Mouse (Mus musculus) forebrain, embryonic 13.5 days (tissue): Measurements from ENCODE around the gene Ankrd40. TPM values are rescaled to one million over a fixed set of nuclear protein-coding genes. Genes with fewer than 3 reads are reported as not detected.
A peak's percentile ranks its signal among the peaks of the same experiment; 100 is the strongest.

Source experiments
- ATAC-seq: fragments of 200-750 bp; cut with Nextera tagmentation; 2 replicates; pipeline ENCODE4 v1.8.0; 2017
- H3K27ac ChIP-seq: fragments of 300-500 bp; sonication (generic); 2 replicates; pipeline ENCODE4 v1.5.1; 2015; ENCODE audit warnings: inconsistent platforms, mild to moderate bottlenecking, moderate library complexity
- H3K27me3 ChIP-seq: fragments of 300-500 bp; sonication (generic); 2 replicates; pipeline ENCODE4 v1.6.1; 2015; ENCODE audit warnings: mild to moderate bottlenecking, inconsistent platforms
- H3K36me3 ChIP-seq: fragments of 300-500 bp; sonication (generic); 2 replicates; pipeline ENCODE4 v1.6.1; 2015; ENCODE audit warnings: mild to moderate bottlenecking, inconsistent platforms; ENCODE audit not compliant: poor library complexity, severe bottlenecking
- H3K4me1 ChIP-seq: fragments of 300-500 bp; sonication (generic); 2 replicates; pipeline ENCODE4 v1.6.1; 2015; ENCODE audit warnings: inconsistent platforms
- H3K4me2 ChIP-seq: fragments of 300-500 bp; sonication (generic); 2 replicates; pipeline ENCODE4 v1.6.1; 2015; ENCODE audit warnings: inconsistent platforms, mild to moderate bottlenecking, moderate library complexity
- H3K4me3 ChIP-seq: fragments of 300-500 bp; sonication (generic); 2 replicates; pipeline ENCODE4 v1.5.1; 2015; ENCODE audit warnings: mild to moderate bottlenecking, inconsistent platforms
- H3K9ac ChIP-seq: fragments of 300-500 bp; sonication (generic); 2 replicates; pipeline ENCODE4 v1.6.1; 2015; ENCODE audit warnings: mild to moderate bottlenecking, inconsistent platforms
- H3K9me3 ChIP-seq: fragments of 300-500 bp; sonication (generic); replicated peaks from 2 replicates; pipeline ENCODE4 v1.6.1; 2016; ENCODE audit warnings: inconsistent platforms
- WGBS: fragments of 180-500 bp; shearing (Covaris S2); methylation state at CpG from one replicate; pipeline ENCODE4 v1.1.7; 2015; 5-methylcytosine and 5-hydroxymethylcytosine counted together
- polyA plus RNA-seq: library from polyadenylated mRNA; unstranded; fragments of >200 nt; fragmentation: Nextera tagmentation; extraction: Ambion mirVana; gene quantifications from 2 replicates; pipeline ENCODE4 v1.2.1, GENCODE M21; 2015

Gene Ankrd40
- polyA plus RNA-seq, 1 experiment from 2014 or later, result 10.6 TPM

- Histone ChIP-seq H3K27ac (no peak overlapping the region), H3K27me3 (no peaks in the 10 kb centered on the region), H3K9ac (no peak overlapping the region), H3K4me2 (no peak overlapping the region), H3K4me1 (peaks cover 75% of the 10 kb centered on the region), H3K4me3 (no peak overlapping the region), H3K36me3 (peaks cover 9% of the 10 kb centered on the region; the same call in 1 of the 2 replicates), H3K9me3 (no peaks in the 10 kb centered on the region)
- 83% methylated on average over 1 of the region's 1 CpGs for WGBS
- no peak for ATAC-seq
Observed at GRCm38 (mm10) chr11:94315308-94315707, 12.5 kb upstream of the Ankrd40 start.

- 88% methylated on average over 2 of the region's 2 CpGs for WGBS
- no peak for ATAC-seq
- no peak overlapping the region for H3K27ac ChIP-seq
- H3K9me3 ChIP-seq, result no peaks in the 10 kb centered on the region
- H3K4me1 ChIP-seq, result peaks cover 74% of the 10 kb centered on the region
- no peak overlapping the region for H3K4me3 ChIP-seq
- H3K27me3 ChIP-seq, result no peaks in the 10 kb centered on the region
- peaks cover 9% of the 10 kb centered on the region; the same call in 1 of the 2 replicates for H3K36me3 ChIP-seq
- no peak overlapping the region for H3K4me2 ChIP-seq
- no peak overlapping the region for H3K9ac ChIP-seq
Observed at GRCm38 (mm10) chr11:94316528-94316927, 11.3 kb upstream of the Ankrd40 start.

- H3K36me3 ChIP-seq, result peaks cover 9% of the 10 kb centered on the region; the same call in 1 of the 2 replicates
- no peak overlapping the region for H3K4me3 ChIP-seq
- H3K4me1 ChIP-seq, result peaks cover 70% of the 10 kb centered on the region
- H3K27me3 ChIP-seq, result no peaks in the 10 kb centered on the region
- H3K27ac ChIP-seq, result no peak overlapping the region
- WGBS, result 71% methylated on average over 1 of the region's 1 CpGs
- no peaks in the 10 kb centered on the region for H3K9me3 ChIP-seq
- no peak for ATAC-seq
- no peak overlapping the region for H3K9ac ChIP-seq
- peak overlapping the region; percentile 18; the same call in 1 of the 2 replicates for H3K4me2 ChIP-seq
Observed at GRCm38 (mm10) chr11:94317014-94317413, 10.8 kb upstream of the Ankrd40 start.

- Histone ChIP-seq H3K27ac (no peak overlapping the region), H3K36me3 (peaks cover 9% of the 10 kb centered on the region; the same call in 1 of the 2 replicates), H3K27me3 (no peaks in the 10 kb centered on the region), H3K9me3 (no peaks in the 10 kb centered on the region), H3K4me1 (peaks cover 70% of the 10 kb centered on the region), H3K4me3 (no peak overlapping the region), H3K4me2 (peak overlapping the region; percentile 18; the same call in 1 of the 2 replicates), H3K9ac (no peak overlapping the region)
- WGBS, result 55% methylated on average over 4 of the region's 4 CpGs
- no peak for ATAC-seq
Observed at GRCm38 (mm10) chr11:94317515-94317914, 10.3 kb upstream of the Ankrd40 start.

GRCm38 (mm10) chr11:94318056-94318455 lies 9.7 kb upstream of the Ankrd40 start:
- Histone ChIP-seq H3K9ac (no peak overlapping the region), H3K27ac (no peak overlapping the region), H3K9me3 (no peaks in the 10 kb centered on the region), H3K27me3 (no peaks in the 10 kb centered on the region), H3K4me1 (peaks cover 70% of the 10 kb centered on the region), H3K36me3 (peaks cover 9% of the 10 kb centered on the region; the same call in 1 of the 2 replicates), H3K4me2 (no peak overlapping the region), H3K4me3 (no peak overlapping the region)
- ATAC-seq, result no peak
- WGBS, result 83% methylated on average over 5 of the region's 5 CpGs

- Histone ChIP-seq H3K9ac (peak overlapping the region; percentile 100), H3K4me2 (peak overlapping the region; percentile 87), H3K36me3 (peaks cover 9% of the 10 kb centered on the region; the same call in 1 of the 2 replicates), H3K27me3 (no peaks in the 10 kb centered on the region), H3K4me1 (peaks cover 52% of the 10 kb centered on the region), H3K9me3 (no peaks in the 10 kb centered on the region), H3K4me3 (peak overlapping the region; percentile 100), H3K27ac (peak overlapping the region; percentile 97)
- WGBS, result under 1% methylated on average over 64 of the region's 67 CpGs
- ATAC-seq, result peak; percentile 73
Observed at GRCm38 (mm10) chr11:94320969-94321930, 6.6 kb upstream of the Ankrd40 start.

GRCm38 (mm10) chr11:94321931-94322400 lies 5.8 kb upstream of the Ankrd40 start, which contains the start of gene Luc7l3:
TSS of gene Luc7l3 (minus strand) at chr11:94321988.
- Histone ChIP-seq H3K27ac (peak within 1 kb of the TSS; percentile 97), H3K4me2 (peak within 1 kb of the TSS; percentile 87), H3K9ac (peak within 1 kb of the TSS; percentile 100), H3K27me3 (no peaks in the 10 kb centered on the region), H3K9me3 (no peaks in the 10 kb centered on the region), H3K4me3 (peak within 1 kb of the TSS; percentile 100), H3K36me3 (peaks cover 9% of the 10 kb centered on the region; the same call in 1 of the 2 replicates), H3K4me1 (peaks cover 52% of the 10 kb centered on the region)
- peak; percentile 95 for ATAC-seq
- WGBS, result under 1% methylated on average over 36 of the region's 36 CpGs

- Histone ChIP-seq H3K4me2 (peak overlapping the region; percentile 87), H3K36me3 (peaks cover 9% of the 10 kb centered on the region; the same call in 1 of the 2 replicates), H3K27ac (peak overlapping the region; percentile 97), H3K27me3 (no peaks in the 10 kb centered on the region), H3K4me1 (peaks cover 47% of the 10 kb centered on the region), H3K4me3 (peak overlapping the region; percentile 100; the same call in 1 of the 2 replicates), H3K9ac (peak overlapping the region; percentile 100), H3K9me3 (no peaks in the 10 kb centered on the region)
- 37% methylated on average over 5 of the region's 5 CpGs for WGBS
- ATAC-seq, result no peak
Observed at GRCm38 (mm10) chr11:94322636-94323035, 5.2 kb upstream of the Ankrd40 start.

GRCm38 (mm10) chr11:94323271-94323925 lies 4.4 kb upstream of the Ankrd40 start:
- no peak overlapping the region for H3K9ac ChIP-seq
- H3K9me3 ChIP-seq, result no peaks in the 10 kb centered on the region
- peak overlapping the region; percentile 97 for H3K27ac ChIP-seq
- H3K4me2 ChIP-seq, result no peak overlapping the region
- no peaks in the 10 kb centered on the region for H3K27me3 ChIP-seq
- H3K4me3 ChIP-seq, result no peak overlapping the region
- no peak for ATAC-seq
- peaks cover 7% of the 10 kb centered on the region; the same call in 1 of the 2 replicates for H3K36me3 ChIP-seq
- H3K4me1 ChIP-seq, result peaks cover 41% of the 10 kb centered on the region
- WGBS, result 50% methylated on average over 5 of the region's 5 CpGs

GRCm38 (mm10) chr11:94324618-94325017 lies 3.2 kb upstream of the Ankrd40 start:
- Histone ChIP-seq H3K9me3 (no peaks in the 10 kb centered on the region), H3K4me1 (peaks cover 42% of the 10 kb centered on the region), H3K4me3 (no peak overlapping the region), H3K4me2 (no peak overlapping the region), H3K36me3 (no peaks in the 10 kb centered on the region), H3K27ac (no peak overlapping the region), H3K27me3 (no peaks in the 10 kb centered on the region), H3K9ac (no peak overlapping the region)
- ATAC-seq, result no peak
- WGBS, result 93% methylated on average over 5 of the region's 5 CpGs

- no peaks in the 10 kb centered on the region for H3K27me3 ChIP-seq
- peak overlapping the region; percentile 99 for H3K27ac ChIP-seq
- H3K9ac ChIP-seq, result peak overlapping the region; percentile 94
- H3K36me3 ChIP-seq, result no peaks in the 10 kb centered on the region
- ATAC-seq, result peak; percentile 86
- peak overlapping the region; percentile 80 for H3K4me2 ChIP-seq
- H3K4me3 ChIP-seq, result peak overlapping the region; percentile 68
- no peaks in the 10 kb centered on the region for H3K9me3 ChIP-seq
- WGBS, result under 1% methylated on average over 10 of the region's 10 CpGs
- H3K4me1 ChIP-seq, result peaks cover 56% of the 10 kb centered on the region
Observed at GRCm38 (mm10) chr11:94326961-94327411, 815 bp upstream of the Ankrd40 start.
